Mouse (Mus musculus) T-helper 2 cell (primary cell): ENCODE measurements at regions not wholly inside any gene's neighbourhood (a gene's known extent, or its start where the extent isn't known, plus 50 kb on each side); places are given as distances from the start of the nearest gene placed in this dataset.
"Not testable (repeated sequence)": the region's sequence is repeated elsewhere in the genome, so short reads cannot be mapped to it uniquely, and the experiment has no call there.

Source experiments
- in situ Hi-C: fragments of 300-600 bp; cut with MboI, MseI; formaldehyde crosslinking; loops from one replicate; pipeline ENCODE4 v1.15.1; 2025; ENCODE audit warnings: high pct_unique_total_duplicates

GRCm38 (mm10) chr6:81817050-81817827 lies 106.2 kb upstream of the Gcfc2 start:
- in situ Hi-C loops: no loop called here

DNA sequence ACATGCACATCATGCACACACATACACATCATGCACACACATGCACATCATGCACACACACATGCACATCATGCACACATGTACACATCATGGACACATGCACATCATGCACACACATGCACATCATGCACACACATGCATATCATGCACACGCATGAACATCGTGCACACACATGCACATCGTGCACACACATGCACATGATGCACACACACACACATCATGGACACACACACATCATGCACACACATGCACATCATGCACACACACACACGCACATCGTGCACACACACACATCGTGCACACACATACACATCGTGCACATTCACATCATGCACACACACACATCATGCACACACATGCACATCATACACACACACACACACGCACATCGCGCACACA lies 104.9 kb upstream of the Gcfc2 start:
- in situ Hi-C loops: no loop called here

- in situ Hi-C loops: no loop called here
These were observed 103.4 kb upstream of the Gcfc2 start for GRCm38 (mm10) chr6:81820078-81820477.

DNA sequence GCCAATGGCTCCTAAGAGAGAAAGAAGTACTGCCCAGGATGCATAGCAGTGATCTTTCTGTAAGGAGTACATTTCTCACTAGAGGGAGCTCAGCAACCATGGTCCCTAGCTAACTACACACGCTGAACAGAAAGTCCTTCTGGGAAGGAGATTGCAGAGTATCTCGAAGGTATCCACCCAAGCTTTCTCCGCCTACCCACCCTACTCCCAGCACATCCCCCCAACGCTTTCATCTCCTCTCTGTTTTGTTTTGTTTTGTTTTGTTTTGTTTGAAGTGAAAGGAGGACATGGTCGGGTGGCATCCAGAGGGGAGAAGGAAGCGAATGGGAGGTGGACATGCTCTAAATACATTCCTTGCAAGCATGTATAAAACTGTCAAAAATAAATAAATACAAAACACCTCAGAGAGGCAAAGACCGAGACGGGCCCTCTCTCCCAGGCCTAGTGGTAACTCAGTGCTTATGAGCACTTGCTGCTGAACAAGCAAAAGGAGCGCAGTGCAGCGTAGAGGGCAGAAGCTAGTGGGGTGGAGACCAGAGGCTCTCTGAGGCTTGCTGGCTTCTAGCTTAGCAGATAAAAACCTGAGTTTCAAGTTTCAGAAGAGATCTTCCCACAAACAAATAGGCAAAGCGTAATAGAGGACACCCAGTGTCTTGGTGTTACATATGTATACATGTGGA lies 83.9 kb upstream of the Gcfc2 start:
- in situ Hi-C loops: no loop called here

DNA sequence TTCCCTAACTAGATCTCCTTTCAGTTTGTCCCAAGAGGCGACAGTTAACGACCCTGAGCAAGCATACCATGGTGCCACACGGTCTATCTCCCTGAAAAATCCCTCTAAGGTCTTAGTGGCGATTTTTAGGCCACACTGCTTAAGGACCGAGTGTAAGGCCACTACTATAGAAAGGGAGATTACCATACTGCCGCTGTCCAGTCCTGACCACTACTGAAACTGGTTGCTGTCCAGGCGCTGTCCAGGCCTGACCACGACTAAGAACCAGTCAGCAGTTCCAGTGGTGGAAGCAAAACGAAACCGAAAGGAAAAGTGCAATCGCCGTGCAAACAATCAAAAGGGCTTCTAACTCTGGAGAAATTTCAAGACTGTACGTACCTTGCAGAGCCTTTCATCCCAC lies 55.3 kb upstream of the Gcfc2 start:
- in situ Hi-C loops: not testable (repeated sequence)
